Mouse (Mus musculus) urinary bladder, postnatal 4 days (tissue): ENCODE results near the gene Spock1.
"Not testable (repeated sequence)": the region's sequence is repeated elsewhere in the genome, so short reads cannot be mapped to it uniquely, and the experiment has no call there.

Experiments
- DNase-seq, 2 experiments: peaks; one replicate each; pipeline ENCODE4 v3.0.0; 2021 to 2022; ENCODE audit warnings: low spot score in 2 of 2

Spock1 gene

DNA sequence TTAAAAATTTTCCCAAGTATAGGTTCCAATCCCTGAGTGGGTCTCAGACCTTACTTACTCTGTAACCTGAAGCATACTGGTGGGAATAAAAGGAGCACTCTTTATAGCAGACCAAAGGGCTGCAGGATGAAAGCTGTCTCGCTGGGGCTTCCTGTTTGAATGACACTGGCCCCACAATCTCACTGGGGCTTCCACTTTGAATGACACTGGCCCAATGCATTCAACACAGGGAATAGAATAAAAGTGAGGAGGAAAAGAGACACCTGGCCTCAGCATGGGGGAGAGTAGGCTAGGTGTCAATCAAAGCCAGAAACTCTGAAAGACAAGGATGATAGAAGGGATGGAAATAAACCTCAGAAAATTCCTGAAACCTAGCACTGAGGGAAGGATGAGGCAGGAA lies 413.3 kb downstream of the Spock1 start:
- DNase-seq = no peak

DNA sequence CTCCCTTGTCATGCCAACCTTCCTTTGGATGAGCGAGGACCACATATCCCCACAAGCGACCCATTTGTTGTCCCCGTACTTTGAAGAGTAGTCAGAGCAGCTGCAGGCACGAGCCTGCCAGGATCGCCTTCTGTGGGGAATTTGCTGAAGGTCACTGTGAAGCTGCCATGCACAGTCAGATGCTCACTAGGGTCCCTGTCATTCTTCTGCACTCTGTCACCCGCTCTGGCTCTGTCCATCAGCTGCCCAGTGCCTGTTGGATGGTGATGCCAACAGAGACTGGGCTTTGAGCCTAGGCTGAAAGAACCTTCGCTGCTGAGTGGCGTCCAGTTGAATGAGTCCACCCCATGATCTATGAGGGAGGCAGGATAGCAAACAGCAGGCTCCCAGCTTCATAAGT lies 419.2 kb downstream of the Spock1 start:
- DNase-seq = no peak

DNA sequence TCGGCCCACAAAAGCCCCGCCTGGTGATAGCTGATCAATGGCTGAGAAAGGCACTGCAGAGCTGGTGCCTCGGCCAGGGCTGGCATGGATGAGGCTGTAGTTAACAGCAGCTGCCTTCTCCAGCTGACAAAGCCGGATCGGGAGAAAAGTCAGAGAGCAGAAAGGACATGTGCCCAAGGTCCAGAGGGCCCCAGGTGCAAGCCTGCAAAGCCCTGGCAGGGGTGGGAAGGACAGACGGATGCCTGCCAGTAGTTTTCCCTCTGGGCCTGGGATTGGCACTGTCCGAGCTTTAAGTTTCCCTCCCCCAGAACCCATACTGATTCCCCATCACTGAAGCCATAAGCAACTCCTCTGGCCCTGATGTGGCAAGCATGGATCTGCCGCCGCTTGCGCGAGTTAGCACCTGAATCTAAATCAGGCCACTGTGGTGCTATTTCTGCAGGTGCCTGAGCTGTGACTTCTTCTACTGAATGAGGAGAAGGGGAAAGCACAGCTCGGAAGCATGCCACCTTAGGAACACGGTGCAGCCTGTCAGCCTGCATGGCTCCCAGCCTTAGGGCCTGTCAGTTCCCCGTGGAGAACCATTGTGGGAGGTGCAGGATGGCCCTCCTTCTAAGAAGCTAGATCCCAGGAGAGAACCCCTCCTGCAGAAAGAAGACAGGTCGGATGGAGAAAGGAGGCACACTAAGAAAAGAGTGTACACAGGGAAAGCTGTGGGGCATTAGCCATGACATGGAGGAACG lies 423.5 kb downstream of the Spock1 start:
- DNase-seq = no peak

DNA sequence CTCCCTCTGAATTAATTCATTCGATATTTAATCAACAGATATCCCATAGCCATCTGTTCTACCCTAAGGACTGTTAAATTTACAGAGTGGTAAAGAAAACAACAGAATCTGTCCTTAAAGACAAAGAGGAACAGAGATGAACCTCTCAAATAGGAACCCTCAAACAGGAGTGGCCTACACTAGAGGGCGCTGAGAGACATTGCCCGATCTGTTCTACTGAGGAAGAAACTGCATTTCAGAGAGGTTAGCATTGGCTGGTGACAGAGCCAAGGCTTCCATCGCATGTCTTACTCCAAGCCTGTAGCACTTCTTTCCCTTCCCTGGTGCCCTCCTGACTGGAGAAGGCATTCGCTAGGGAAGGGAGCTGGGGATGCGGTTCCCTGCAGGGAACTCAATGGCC lies 431.4 kb downstream of the Spock1 start:
- no peak for DNase-seq

DNA sequence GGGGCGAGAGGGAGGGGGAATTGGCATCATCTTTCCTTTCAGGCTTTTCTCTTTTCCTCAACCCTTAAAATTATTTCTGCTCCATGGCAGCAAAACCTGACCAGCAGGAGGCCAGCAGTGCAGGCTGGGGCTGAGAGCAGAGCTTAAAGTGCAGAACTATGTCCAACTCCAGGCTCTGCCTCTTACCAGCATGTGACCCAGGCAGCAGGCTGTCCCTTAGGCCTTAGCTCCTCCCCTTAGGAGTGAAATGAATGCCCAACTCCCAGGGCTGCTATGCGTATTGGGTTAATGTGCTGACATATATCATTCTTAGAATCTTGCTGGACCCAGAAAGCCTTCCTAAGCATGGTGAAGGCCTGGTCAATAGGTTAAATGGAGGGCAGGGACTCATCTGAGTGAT lies 434.1 kb downstream of the Spock1 start:
- no peak for DNase-seq

DNA sequence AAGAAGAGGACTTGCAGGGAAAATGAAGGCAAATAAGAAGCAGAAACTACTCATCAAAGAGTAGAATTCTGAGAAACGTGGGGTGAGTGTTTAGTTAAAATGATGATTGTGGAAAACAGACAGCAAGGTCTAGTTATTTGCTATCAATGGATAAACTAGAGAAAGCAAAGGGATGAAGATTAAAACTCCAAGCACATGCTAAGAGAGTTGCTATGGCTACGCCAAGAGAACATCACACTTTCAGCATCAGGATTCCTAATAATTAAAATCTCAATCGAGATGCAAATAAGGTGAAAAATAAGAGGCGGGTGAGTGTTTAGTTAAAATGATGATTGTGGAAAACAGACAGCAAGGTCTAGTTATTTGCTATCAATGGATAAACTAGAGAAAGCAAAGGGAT lies 437.2 kb downstream of the Spock1 start:
- DNase-seq = not testable (repeated sequence)

DNA sequence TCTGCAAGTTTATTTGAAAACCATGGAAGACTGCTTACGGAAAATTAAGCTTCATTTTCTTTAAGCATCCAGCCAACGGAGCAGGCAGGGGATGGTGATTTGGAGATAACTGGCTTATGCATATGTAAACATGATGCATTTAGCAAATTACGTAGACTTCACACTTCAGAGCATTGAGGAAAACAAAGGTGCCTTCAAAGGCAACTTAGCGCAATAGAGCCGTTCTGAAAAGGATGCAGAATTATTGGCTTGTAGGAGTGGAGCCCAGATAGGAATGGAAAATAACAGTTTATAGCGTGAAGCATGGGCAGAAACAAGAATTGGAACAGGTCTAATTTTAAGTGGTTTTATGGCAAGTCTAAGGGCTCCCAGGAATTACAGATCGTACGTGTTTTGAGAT lies 448.2 kb downstream of the Spock1 start:
- DNase-seq = no peak

DNA sequence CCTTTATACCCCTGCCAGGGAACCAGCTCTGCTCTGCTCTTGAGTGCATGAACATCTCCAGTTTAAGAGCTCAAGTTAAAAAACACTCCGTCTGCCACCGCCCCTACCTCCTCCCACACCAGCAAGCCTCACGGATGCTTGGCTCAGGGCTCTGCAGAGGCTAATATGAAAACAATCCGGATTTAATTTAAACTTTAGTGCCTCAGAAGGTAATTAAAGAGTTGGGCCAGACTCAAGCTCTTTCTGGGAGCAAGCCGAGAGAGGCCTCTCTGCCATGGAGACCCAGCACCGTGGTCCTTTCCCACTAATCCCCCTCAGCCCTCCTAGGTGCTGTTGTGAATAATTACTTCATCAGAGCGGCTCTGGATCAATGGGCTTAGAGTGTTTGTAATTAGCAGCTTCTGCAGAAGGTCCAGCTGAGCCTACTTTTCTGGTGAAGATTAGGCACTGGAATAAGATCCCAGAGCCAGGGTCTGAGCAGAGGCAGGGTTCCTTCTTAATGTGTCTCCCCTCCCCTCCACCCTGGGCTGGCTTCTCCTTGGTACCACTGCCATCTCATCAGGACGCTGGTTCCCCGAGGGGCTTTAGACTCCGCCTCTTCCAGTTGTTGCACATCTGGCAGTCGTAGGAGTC lies 457.8 kb downstream of the Spock1 start:
- DNase-seq = no peak

DNA sequence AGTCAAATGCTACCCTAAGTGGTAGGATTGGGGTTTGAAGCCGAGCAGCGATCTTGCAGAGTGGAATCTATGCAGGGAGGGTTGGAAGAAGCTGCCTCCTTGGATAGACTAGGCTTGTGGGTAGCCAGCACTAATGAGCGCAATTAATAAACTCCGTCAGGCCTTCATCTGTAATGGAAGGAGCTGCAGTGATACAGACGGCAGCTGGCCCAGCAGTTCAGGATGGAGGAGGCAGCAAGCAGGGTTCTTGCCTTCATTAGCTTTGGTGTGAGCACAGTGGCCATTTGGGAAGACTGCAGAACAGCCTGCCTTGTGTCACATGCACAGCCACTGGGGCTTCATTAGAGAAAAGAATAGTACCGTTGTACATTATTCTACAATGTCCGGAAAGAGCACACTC lies 459.2 kb downstream of the Spock1 start:
- DNase-seq = no peak

DNA sequence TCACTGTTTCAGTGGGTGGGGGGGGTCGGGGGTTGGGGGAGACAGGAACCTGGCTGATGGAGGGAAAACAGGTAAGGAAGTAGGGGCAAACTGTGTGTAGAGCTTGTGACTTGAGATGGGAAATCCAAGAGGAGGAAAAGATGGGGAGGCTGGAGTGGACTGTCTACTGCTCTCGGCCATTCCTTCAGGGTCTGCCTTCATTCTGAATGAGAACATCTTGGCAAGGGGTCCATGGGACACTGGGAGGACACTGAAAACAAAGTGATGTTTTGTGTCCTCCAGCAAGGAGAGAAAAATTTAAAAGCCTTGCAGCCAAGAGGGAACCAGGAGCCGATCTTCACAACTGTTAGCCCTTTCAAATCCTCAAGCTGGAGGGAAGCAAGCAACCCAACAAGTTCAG lies 463.2 kb downstream of the Spock1 start:
- no peak for DNase-seq

DNA sequence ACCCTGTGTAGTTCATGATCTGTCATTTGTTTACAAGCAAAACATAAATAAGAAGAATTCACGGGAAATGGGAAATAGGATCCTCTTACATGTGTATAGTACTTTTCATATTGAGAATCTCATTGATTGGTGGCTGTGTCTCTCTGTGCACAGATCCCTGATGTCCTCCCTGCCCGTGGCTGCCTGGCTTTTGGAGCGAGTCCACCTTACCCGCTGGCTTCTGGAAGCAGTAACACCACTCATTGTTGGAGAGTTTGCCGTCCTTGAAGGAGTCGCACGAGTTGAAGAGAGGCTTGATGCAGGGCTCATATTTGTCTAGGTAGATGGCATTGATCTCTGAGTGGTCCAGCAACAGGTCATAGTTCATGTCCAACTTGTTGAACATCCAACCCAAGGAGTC lies 468.0 kb downstream of the Spock1 start:
- DNase-seq = no peak

DNA sequence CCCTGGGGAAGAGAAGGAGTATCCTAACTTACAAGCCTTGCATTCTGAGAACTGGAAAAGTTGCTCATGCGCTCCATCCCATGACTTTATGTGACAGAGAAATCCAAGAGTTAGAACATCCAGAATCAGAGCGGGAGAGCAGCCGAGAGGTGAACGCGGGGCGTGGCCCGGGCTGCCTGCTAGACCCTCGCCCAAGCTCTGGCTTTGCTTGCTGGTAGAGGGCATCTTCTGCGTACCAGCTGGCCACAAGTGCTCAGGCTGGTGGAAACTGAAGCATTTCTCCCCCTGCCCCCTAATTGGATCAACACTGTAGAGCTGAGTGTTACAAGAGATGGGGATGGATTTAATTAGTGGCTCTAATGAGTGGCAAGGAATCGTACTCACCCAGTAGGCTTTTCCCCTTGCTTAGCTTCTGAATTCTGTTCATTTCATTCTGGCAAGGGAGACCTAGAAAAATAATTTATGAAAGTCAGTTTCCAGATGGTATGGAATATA lies 472.4 kb downstream of the Spock1 start:
- DNase-seq = no peak

DNA sequence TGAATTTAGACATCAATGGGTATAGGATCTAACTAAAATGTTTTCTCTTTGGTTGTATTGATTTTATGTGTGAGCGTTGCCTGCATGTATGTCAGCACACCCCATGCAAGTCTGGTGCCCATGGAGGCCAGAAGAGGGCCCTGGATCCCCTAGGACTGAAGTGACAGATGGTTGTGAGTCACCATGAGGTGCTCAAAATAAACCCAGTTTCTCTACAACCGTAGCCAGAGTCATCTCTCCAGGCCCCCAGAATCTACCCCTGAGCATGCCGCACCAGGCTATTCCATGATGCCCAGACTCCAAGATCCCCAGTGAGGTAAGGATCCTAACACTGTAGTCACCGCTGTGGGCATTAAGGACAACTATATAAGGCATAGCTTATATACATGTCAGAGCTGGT lies 474.3 kb downstream of the Spock1 start:
- no peak for DNase-seq

DNA sequence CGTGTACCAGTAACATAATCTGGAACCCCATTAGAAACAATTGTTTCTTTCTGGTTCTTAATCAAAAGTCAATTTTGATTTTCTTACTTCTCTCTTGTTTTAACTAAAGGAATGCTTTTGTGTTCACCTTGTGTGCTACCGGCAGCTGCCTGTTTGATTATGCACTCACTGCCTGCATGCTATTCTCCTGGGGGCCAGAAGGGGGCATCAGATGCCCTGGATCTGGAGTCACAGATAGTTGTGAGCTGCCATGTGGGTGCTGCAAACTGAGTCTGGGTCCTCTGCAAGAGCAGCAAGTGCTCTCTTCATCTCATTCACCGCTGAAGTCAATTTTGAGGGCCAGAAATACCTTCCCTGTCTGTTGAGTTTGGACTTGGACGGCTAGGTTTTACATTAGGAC lies 476.3 kb downstream of the Spock1 start:
- no peak for DNase-seq

DNA sequence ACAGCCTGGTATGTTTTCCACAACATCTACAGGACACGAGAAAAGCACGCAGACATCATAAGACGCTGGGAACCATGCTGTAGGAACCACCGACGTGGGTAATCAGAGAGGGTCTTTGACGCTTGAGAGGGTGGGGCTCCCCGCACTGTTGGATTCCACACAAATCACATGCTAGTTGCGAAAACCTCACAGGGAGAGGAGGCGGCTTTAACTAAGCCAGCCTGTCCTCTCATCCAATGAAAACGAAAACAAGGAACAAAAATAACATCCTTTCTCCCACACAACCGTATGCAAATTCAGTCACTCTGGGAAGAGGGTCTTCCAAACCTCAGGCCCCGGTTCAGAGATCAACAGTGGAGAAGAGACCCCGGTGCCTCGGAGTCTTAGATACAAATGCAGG lies 479.3 kb downstream of the Spock1 start:
- DNase-seq = no peak

DNA sequence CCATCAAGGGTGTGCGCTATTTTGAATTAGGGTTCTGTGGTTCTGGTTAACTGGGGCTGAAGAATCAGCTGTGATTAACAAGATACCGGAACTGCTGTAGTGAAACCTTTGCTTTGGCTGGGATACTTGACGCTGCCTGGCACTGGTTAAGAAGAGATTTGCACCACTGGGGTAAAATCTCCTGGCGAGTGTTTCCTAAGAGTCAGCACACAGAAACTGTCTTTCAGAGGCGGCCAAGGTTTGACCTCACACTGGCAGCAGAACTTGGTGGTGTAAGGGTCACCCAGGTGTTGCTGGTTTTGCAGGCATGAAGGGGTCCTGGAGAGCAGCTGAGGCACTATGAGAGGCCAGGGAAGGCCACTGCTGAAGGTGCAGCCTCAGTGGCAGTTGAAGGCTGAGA lies 489.4 kb downstream of the Spock1 start:
- no peak for DNase-seq

DNA sequence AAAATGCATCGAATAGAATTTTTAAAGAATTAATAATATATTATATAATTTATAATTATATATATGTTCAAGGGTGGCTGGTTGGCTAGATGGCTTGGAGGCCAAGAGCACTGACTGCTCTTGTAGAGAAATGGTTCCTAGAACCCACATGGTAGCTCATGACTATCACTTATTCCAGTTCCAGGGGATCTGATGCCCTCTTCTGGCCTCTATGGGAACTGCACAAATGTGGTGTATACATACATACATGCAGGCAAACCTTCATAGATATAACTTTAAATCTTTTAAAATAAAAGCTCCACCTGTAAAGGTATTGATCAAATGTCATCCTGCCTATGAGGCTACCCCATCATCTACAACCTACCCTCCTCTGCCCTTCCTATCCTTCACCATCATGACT lies 493.4 kb downstream of the Spock1 start:
- no peak for DNase-seq

DNA sequence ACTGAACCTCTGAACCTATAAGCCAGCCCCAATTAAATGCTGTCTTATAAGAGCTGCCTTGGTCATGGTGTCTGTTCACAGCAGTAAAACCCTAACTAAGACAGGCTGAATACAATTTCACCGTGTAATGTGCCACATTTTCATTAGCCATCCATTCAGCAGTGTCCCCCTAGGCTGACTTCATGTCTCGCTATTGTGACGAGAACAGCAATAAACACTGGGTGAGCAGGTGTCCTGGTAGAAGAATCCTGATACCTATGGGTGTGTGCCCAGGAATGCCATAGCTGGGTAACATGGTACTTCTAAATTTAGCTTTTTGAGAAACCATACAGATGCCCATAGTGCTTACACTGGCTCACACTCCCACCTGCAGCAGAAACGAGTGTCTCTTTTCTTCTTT lies 500.5 kb downstream of the Spock1 start:
- no peak for DNase-seq

DNA sequence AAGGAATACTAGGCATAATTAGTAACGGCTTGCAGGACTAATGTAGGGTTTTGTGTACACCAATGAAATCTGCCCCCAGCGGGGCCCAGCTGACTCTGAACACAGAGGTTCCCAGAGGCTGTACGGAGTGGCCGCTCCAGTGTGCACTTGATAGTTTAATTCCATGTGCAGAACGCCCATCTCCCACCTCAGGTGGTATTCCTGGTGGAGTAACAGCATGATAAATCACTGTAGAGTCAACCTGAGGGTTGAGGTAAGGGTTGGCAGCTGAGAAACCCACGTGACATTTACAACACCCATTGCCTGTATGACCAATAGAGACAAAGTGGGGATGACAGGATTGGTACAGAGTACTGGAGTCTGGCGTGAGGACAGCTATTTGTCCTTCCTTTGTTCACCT lies 505.7 kb downstream of the Spock1 start:
- no peak for DNase-seq

DNA sequence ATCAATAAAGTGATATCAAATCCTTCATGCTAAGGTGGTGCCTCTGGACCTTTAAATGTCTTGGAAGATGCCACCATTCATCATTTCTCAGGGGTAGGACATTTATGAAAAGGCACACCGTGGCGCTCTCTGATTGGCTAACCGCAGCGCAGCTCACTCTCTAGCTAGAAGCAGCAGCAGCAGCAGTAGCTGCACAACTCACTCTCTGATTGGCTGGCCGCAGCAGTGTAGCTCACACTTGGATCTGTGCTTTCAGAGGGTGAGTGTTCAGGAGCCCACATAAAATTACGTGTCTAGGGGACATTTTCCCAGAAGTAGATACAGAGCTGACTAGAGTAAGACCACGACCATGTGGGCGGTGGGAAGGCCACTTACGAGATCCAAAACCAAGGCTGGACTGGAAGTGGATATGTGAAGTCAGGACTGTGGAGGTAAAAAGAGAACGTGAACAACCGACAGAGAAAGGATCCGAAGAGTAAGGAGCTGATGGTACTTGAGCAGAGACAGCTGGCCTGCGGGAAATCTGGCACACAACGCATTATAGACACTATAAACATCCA lies 535.9 kb downstream of the Spock1 start:
- DNase-seq = peak in 1 of 2 experiments; percentile 55
